32 mouse cellular contexts compared by ENCODE assay signal in the genomic region with DNA sequence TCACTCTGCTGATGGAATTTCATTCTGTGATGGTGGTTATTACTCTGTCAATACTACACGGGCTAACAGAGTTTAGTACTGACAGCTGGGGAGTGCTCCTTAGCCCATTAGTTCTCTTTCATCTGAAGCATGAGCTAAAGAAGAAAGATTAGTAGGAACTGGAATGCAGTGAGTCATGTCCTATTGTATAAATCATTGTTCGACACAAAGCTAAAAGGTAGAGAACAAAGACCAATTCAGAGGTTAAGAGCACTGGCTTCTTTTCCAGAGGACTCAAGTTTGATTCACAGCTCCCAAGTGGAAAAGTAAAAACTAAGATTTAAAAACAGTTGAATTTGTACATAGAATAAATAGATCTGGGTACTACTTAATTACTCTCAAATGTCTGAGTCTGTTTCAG. TPM values are rescaled to one million over a fixed set of nuclear protein-coding genes. Genes with fewer than 3 reads are reported as not detected.
"Had no signal": no experiment of that assay in that cellular context is flagged by ENCODE, and none has a peak within 500 bp of the region (broad histone marks: within the 10 kb centered on the region; RNA-seq: fewer than 3 reads in every experiment).

No protein-coding gene starts in this region.

- H3K9me3 ChIP-seq: heart, embryonic 10.5 days; heart, embryonic 12.5 days; hindbrain, embryonic 10.5 days; hindbrain, embryonic 12.5 days; intestine, embryonic 15.5 days; limb, embryonic 10.5 days; limb, embryonic 12.5 days had no signal

- H3K27me3 ChIP-seq: heart, embryonic 12.5 days; hindbrain, embryonic 12.5 days; intestine, embryonic 15.5 days; limb, embryonic 12.5 days had no signal

- DNase-seq: gastrocnemius, postnatal 14 days; heart, adult 18-20 months; heart, postnatal 10 days; heart, postnatal 4 days; kidney, adult 18-20 months; kidney, adult 8-10 months; kidney, postnatal 10 days; kidney, postnatal 25 days; layer of hippocampus, adult 9-11 months; layer of hippocampus, postnatal 36 days; liver had no signal

- H3K27ac ChIP-seq: heart, embryonic 10.5 days; hindbrain, embryonic 10.5 days; hindbrain, embryonic 12.5 days; hindbrain, embryonic 14.5 days; intestine, embryonic 15.5 days; limb, embryonic 10.5 days; limb, embryonic 12.5 days; liver, embryonic 14.5 days had no signal

- ATAC-seq: hindbrain, embryonic 16.5 days; inflammation-experienced regulatory T-cells, adult 6 months; intestine, embryonic 15.5 days; intestine, postnatal 0 days had no signal

- H3K36me3 ChIP-seq: intestine, embryonic 15.5 days had no signal

- H3K4me2 ChIP-seq: heart, embryonic 12.5 days; hindbrain, embryonic 12.5 days; hindbrain, embryonic 14.5 days; intestine, embryonic 15.5 days; limb, embryonic 12.5 days; liver, embryonic 11.5 days had no signal

- H3K9ac ChIP-seq: heart, embryonic 12.5 days; hindbrain, embryonic 12.5 days; hindbrain, embryonic 14.5 days; intestine, embryonic 15.5 days; limb, embryonic 12.5 days; liver, embryonic 14.5 days had no signal

- H3K4me3 ChIP-seq: heart, embryonic 10.5 days; heart, embryonic 12.5 days; hindbrain, embryonic 10.5 days; hindbrain, embryonic 12.5 days; intestine, embryonic 15.5 days; limb, embryonic 10.5 days; limb, embryonic 12.5 days had no signal

RNA-seq across cellular contexts. Expression of a gene that starts 3.5 kb away (rescaled TPM):
- total RNA-seq: gastrocnemius, adult 8-10 months; gastrocnemius, postnatal 14 days; heart, adult 18-20 months; heart, postnatal 10 days had no signal
- polyA plus RNA-seq: limb, embryonic 12.5 days had no signal

RNA-seq across cellular contexts. Expression of a gene that starts 16.0 kb away (rescaled TPM):
- total RNA-seq: gastrocnemius, adult 8-10 months; gastrocnemius, postnatal 14 days; granulocyte monocyte progenitor cell, adult 5-6 weeks; layer of hippocampus, adult 18-20 months; layer of hippocampus, adult 8-10 months; layer of hippocampus, postnatal 14 days; layer of hippocampus, postnatal 36 days; left cerebral cortex, adult 18-20 months; left cerebral cortex, adult 8-10 months; left cerebral cortex, postnatal 14 days had no signal
